Mouse (Mus musculus) hindbrain, embryonic 16.5 days (tissue): Measurements from ENCODE around the gene Uox. TPM values are rescaled to one million over a fixed set of nuclear protein-coding genes. Genes with fewer than 3 reads are reported as not detected.

Experiments used
- ATAC-seq: fragments of 200-750 bp; cut with Nextera tagmentation; 2 replicates; pipeline ENCODE4 v1.8.0; 2017; ENCODE audit warnings: moderate TSS enrichment, moderate library complexity
- H3K27ac ChIP-seq: fragments of 300-500 bp; sonication (generic); 2 replicates; pipeline ENCODE4 v1.5.1; 2014; ENCODE audit warnings: low read depth, mild to moderate bottlenecking, control low read depth, low read length, moderate library complexity
- H3K27me3 ChIP-seq: fragments of 300-500 bp; sonication (generic); replicated peaks from 2 replicates; pipeline ENCODE4 v1.6.1; 2014; ENCODE audit warnings: low read length; ENCODE audit not compliant: control insufficient read depth, insufficient read depth
- H3K36me3 ChIP-seq: fragments of 300-500 bp; sonication (generic); 2 replicates; pipeline ENCODE4 v1.6.1; 2014; ENCODE audit warnings: mild to moderate bottlenecking, low read length, moderate library complexity, mixed read lengths; ENCODE audit not compliant: control insufficient read depth, insufficient read depth
- H3K4me1 ChIP-seq: fragments of 300-500 bp; sonication (generic); 2 replicates; pipeline ENCODE4 v1.6.1; 2014; ENCODE audit warnings: low read depth, low read length; ENCODE audit not compliant: control insufficient read depth, insufficient read depth
- H3K4me2 ChIP-seq: fragments of 300-500 bp; sonication (generic); 2 replicates; pipeline ENCODE4 v1.6.1; 2014; ENCODE audit warnings: mild to moderate bottlenecking, low read length, control low read depth, moderate library complexity
- H3K4me3 ChIP-seq: fragments of 300-500 bp; sonication (generic); 2 replicates; pipeline ENCODE4 v1.5.1; 2014; ENCODE audit warnings: mild to moderate bottlenecking, low read length, control low read depth, moderate library complexity
- H3K9ac ChIP-seq: fragments of 300-500 bp; sonication (generic); 2 replicates; pipeline ENCODE4 v1.6.1; 2014; ENCODE audit warnings: low read depth, mild to moderate bottlenecking, control low read depth, low read length, moderate library complexity
- H3K9me3 ChIP-seq: fragments of 300-500 bp; sonication (generic); 2 replicates; pipeline ENCODE4 v1.6.1; 2014; ENCODE audit warnings: mild to moderate bottlenecking, low read length, moderate library complexity; ENCODE audit not compliant: control insufficient read depth
- WGBS: fragments of 180-500 bp; shearing (Covaris S2); extraction: QIAGEN DNeasy Blood & Tissue Kit; methylation state at CpG from one replicate; pipeline ENCODE4 v1.1.7; 2014; 5-methylcytosine and 5-hydroxymethylcytosine counted together
- polyA plus RNA-seq: library from polyadenylated mRNA; unstranded; fragments of >200 nt; fragmentation: Nextera tagmentation; extraction: Ambion mirVana; gene quantifications from 2 replicates; pipeline ENCODE4 v1.2.1, GENCODE M21; 2015

Gene Uox
- polyA plus RNA-seq, 1 experiment from 2014 or later = not detected

- no peaks in the 10 kb centered on the region for H3K4me1 ChIP-seq
- no peak overlapping the region for H3K9ac ChIP-seq
- WGBS = 86% methylated on average over 6 of the region's 6 CpGs
- no peaks in the 10 kb centered on the region for H3K27me3 ChIP-seq
- H3K9me3 ChIP-seq = no peaks in the 10 kb centered on the region
- no peak overlapping the region for H3K27ac ChIP-seq
- H3K4me2 ChIP-seq = no peak overlapping the region
- no peaks in the 10 kb centered on the region for H3K36me3 ChIP-seq
- ATAC-seq = no peak
- H3K4me3 ChIP-seq = no peak overlapping the region
Observed at GRCm38 (mm10) chr3:146557507-146557906, 12.7 kb upstream of the Uox start.

DNA sequence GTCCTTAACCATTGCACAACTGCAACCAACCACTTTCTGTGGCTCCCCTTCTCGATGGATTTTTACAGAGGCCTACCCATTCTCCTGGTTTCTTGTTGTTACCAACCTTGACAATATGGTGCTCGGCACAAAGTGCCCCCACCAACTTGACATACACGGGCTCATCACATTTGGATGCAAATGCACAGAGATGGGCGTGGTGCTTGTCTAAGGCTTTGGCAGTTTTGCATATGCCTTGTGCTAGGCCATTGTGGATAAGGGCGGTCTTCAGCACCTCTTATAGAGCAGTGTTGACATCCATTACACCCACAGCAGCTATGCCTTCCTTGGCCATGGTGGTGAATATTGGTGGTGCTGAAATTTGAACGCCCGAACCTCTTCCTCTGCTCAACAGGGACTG lies 7.3 kb upstream of the Uox start:
- no peak for ATAC-seq

GRCm38 (mm10) chr3:146564268-146565064 lies 5.8 kb upstream of the Uox start:
- no peaks in the 10 kb centered on the region for H3K36me3 ChIP-seq
- no peak overlapping the region for H3K27ac ChIP-seq
- H3K27me3 ChIP-seq = no peaks in the 10 kb centered on the region
- peak; percentile 46 for ATAC-seq
- no peaks in the 10 kb centered on the region for H3K9me3 ChIP-seq
- H3K4me2 ChIP-seq = peak overlapping the region; percentile 26; the same call in 1 of the 2 replicates
- H3K9ac ChIP-seq = no peak overlapping the region
- WGBS = 27% methylated on average over 14 of the region's 14 CpGs
- no peak overlapping the region for H3K4me3 ChIP-seq
- H3K4me1 ChIP-seq = no peaks in the 10 kb centered on the region

More for the DNA sequence above, 7.3 kb upstream of the Uox start:
- Histone ChIP-seq H3K27ac (no peak overlapping the region), H3K9ac (no peak overlapping the region), H3K9me3 (no peaks in the 10 kb centered on the region), H3K4me3 (no peak overlapping the region), H3K27me3 (no peaks in the 10 kb centered on the region), H3K4me1 (no peaks in the 10 kb centered on the region), H3K4me2 (no peak overlapping the region), H3K36me3 (no peaks in the 10 kb centered on the region)
- 90% methylated on average over 7 of the region's 7 CpGs for WGBS

DNA sequence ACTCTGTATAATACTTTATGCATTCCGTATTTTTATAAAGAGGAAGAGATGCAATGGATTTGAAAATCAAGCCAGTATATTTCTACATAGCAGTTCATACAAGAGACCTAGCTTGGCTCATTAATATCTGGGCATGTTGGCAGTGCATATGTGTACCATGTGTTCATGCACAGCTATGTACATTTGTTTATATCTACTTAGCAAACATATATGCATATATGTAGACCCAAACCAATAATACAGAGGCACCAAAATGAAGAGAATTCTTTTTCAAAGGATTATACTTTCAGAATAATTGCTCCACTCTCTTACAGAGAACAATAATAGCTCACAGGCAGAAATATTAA lies 5.2 kb upstream of the Uox start:
- Histone ChIP-seq H3K9ac (no peak overlapping the region), H3K9me3 (no peaks in the 10 kb centered on the region), H3K4me3 (no peak overlapping the region), H3K27me3 (no peaks in the 10 kb centered on the region), H3K4me1 (no peaks in the 10 kb centered on the region), H3K36me3 (no peaks in the 10 kb centered on the region), H3K4me2 (no peak overlapping the region), H3K27ac (no peak overlapping the region)
- WGBS = 85% methylated on average over 1 of the region's 1 CpGs
- ATAC-seq = no peak

DNA sequence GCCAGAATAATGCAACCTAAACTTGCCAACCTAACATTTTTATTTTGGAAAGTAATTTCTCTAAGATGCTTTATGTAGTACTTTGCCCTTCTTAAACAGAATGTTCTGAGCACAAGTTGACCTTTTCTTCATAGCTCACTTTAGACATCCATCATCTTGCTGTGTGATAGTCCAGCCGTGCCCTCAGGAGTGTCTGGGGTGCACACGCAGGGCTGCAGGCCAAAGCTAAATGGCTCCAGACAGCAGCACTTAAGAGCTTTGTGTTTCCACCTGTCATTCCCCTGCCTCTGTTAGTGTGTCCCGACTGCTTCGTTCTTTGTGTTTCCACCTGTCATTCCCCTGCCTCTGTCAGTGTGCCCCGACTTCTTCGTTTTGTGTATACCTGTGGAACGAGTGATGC lies 2.9 kb upstream of the Uox start:
- Histone ChIP-seq H3K9me3 (no peaks in the 10 kb centered on the region), H3K4me3 (no peak overlapping the region), H3K36me3 (no peaks in the 10 kb centered on the region), H3K27me3 (no peaks in the 10 kb centered on the region), H3K4me1 (no peaks in the 10 kb centered on the region), H3K9ac (no peak overlapping the region), H3K4me2 (no peak overlapping the region), H3K27ac (no peak overlapping the region)
- no peak for ATAC-seq
- WGBS = 82% methylated on average over 7 of the region's 7 CpGs

GRCm38 (mm10) chr3:146567884-146568530 lies 2.2 kb upstream of the Uox start:
- no peak overlapping the region for H3K4me3 ChIP-seq
- H3K4me2 ChIP-seq = no peak overlapping the region
- H3K27ac ChIP-seq = no peak overlapping the region
- no peaks in the 10 kb centered on the region for H3K27me3 ChIP-seq
- no peak for ATAC-seq
- H3K9ac ChIP-seq = no peak overlapping the region
- 79% methylated on average over 9 of the region's 9 CpGs for WGBS
- H3K36me3 ChIP-seq = no peaks in the 10 kb centered on the region
- no peaks in the 10 kb centered on the region for H3K9me3 ChIP-seq
- no peaks in the 10 kb centered on the region for H3K4me1 ChIP-seq

DNA sequence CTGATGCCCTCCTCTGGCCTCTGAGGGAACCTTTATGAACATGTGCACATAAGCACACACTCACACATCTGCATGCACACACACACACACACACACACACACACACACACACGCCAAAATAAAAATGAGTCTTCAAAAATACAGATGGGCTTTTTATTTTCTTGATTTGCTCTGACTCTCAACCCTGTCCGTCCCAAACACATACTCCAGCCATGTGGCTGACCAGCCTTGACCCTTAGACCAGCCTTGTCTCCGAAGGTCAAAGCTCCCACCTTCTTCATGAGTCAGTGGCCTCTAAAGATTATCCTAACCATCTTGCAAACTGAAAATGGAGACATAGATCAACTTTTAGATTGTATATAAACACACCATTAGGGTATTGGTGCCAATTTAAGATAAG lies 632 bp upstream of the Uox start:
- no peak for ATAC-seq
- no peaks in the 10 kb centered on the region for H3K9me3 ChIP-seq
- no peak overlapping the region for H3K4me2 ChIP-seq
- WGBS = 96% methylated on average over 3 of the region's 3 CpGs
- no peak overlapping the region for H3K27ac ChIP-seq
- no peaks in the 10 kb centered on the region for H3K36me3 ChIP-seq
- H3K9ac ChIP-seq = no peak overlapping the region
- no peak overlapping the region for H3K4me3 ChIP-seq
- no peaks in the 10 kb centered on the region for H3K4me1 ChIP-seq
- no peaks in the 10 kb centered on the region for H3K27me3 ChIP-seq

DNA sequence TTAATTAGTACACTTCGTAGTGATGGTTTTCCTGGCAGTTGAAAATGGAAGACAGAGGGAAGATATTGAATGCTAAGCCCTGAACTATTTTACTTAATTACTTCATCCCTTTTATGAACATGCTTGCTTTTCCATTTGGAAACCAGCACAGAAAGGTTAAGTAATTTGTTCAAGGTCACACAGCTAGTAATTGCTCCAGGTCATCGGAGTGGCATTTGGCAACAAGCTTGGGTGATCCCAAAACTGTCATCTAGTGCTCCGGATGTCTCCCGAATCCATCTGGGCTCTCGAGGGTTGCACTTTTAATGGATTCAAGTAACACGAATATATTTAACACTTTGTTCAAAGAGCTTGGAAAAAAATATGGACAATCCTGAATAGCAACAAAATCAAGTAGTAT lies 713 bp downstream of the Uox start:
- WGBS = 71% methylated on average over 6 of the region's 6 CpGs
- ATAC-seq = no peak
- H3K27me3 ChIP-seq = no peaks in the 10 kb centered on the region
- no peak overlapping the region for H3K9ac ChIP-seq
- no peak overlapping the region for H3K27ac ChIP-seq
- H3K36me3 ChIP-seq = no peaks in the 10 kb centered on the region
- H3K4me1 ChIP-seq = no peaks in the 10 kb centered on the region
- no peak overlapping the region for H3K4me3 ChIP-seq
- H3K9me3 ChIP-seq = no peaks in the 10 kb centered on the region
- no peak overlapping the region for H3K4me2 ChIP-seq

GRCm38 (mm10) chr3:146571341-146571740 lies 1.1 kb downstream of the Uox start:
- 54% methylated on average over 1 of the region's 1 CpGs for WGBS
- Histone ChIP-seq H3K9ac (no peak overlapping the region), H3K4me2 (no peak overlapping the region), H3K4me3 (no peak overlapping the region), H3K27me3 (no peaks in the 10 kb centered on the region), H3K9me3 (no peaks in the 10 kb centered on the region), H3K27ac (no peak overlapping the region), H3K36me3 (no peaks in the 10 kb centered on the region), H3K4me1 (no peaks in the 10 kb centered on the region)
- no peak for ATAC-seq
